Mouse (Mus musculus): ENCODE data around the gene Plekhg4. TPM values are rescaled to one million over a fixed set of nuclear protein-coding genes. Genes with fewer than 3 reads are reported as not detected.

Plekhg4 gene
- polyA plus RNA-seq, 1 experiment from 2014 or later = 0.32 TPM

DNA sequence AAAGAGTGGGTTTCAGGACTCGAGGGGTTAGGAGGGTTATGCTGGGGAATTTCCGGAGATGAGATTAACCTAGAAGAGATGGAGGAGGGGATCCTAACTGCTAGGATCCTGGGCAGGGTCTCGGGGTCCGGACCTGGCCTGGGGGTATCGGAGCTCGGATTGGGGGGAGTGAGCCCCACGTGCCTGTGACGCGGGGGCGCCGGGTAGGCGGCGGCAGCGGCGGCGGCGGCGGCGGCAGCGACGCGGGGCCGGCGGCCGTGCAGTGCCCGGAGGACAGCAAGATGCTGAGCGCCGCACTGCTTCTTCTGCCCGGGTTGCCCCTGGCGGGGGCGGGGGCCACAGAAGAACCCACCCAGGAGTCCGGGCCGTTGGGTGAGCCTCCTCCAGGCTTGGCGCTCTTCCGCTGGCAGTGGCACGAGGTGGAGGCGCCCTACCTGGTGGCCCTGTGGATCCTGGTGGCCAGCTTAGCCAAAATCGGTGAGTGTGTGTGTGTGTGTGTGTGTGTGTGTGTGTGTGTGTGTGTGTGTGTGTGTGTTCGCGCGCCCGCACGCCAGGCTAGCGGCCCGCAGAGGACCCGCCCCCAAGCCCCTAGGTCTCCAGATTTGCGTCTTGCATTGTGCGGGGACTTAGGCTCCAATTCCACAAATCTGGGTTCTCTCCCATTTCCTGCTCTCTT lies 23.8 kb upstream of the Plekhg4 start:
- 1% methylated on average over 45 of the region's 48 CpGs for WGBS
- H3K27ac ChIP-seq (ENCODE audit: low read length) = no peak overlapping the region
- H3K9me3 ChIP-seq (ENCODE audit: low read length) = no peaks in the 10 kb centered on the region
- peak overlapping the region; percentile 98 for H3K4me2 ChIP-seq (replicated peaks; ENCODE audit: low read depth, low read length)
- peaks cover 11% of the 10 kb centered on the region for H3K27me3 ChIP-seq (ENCODE audit: insufficient read depth, low read length)
- no peak for ATAC-seq (ENCODE audit: low FRiP score, low TSS enrichment)
- peak overlapping the region; percentile 76 for H3K4me3 ChIP-seq (ENCODE audit: low read length)
- H3K4me1 ChIP-seq (ENCODE audit: insufficient read depth, low read length) = peaks cover 35% of the 10 kb centered on the region
- H3K9ac ChIP-seq (replicated peaks; ENCODE audit: low read length) = peak overlapping the region; percentile 73
- H3K36me3 ChIP-seq (ENCODE audit: insufficient read depth, low read length) = no peaks in the 10 kb centered on the region

DNA sequence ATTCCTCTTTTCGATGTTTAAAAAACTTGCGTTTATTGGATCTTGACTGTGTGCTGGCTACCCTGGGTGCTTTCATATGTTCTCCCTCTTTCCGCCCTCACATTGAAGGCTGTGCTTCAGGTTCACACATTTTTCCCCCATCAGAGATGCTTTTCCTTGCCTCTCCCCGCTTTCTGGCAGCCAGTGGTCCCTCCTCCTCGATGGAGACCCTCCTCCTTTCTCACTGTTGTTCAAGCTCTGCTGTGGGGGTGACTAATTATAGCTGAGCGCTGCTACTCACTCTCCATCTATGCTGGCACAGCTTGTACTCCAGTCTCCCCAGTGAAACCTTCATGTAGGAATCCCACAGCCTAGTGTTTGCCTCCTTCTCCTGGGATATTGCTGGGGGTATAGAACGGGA lies 22.9 kb upstream of the Plekhg4 start:
- ATAC-seq (ENCODE audit: low FRiP score, low TSS enrichment) = no peak
- H3K4me3 ChIP-seq (ENCODE audit: low read length) = peak overlapping the region; percentile 76; the same call in 1 of the 2 replicates
- no peaks in the 10 kb centered on the region for H3K9me3 ChIP-seq (ENCODE audit: low read length)
- peaks cover 27% of the 10 kb centered on the region for H3K4me1 ChIP-seq (ENCODE audit: insufficient read depth, low read length)
- WGBS = 46% methylated on average over 7 of the region's 7 CpGs
- peak overlapping the region; percentile 98 for H3K4me2 ChIP-seq (replicated peaks; ENCODE audit: low read depth, low read length)
- no peaks in the 10 kb centered on the region for H3K36me3 ChIP-seq (ENCODE audit: insufficient read depth, low read length)
- no peak overlapping the region for H3K9ac ChIP-seq (replicated peaks; ENCODE audit: low read length)
- peaks cover 11% of the 10 kb centered on the region for H3K27me3 ChIP-seq (ENCODE audit: insufficient read depth, low read length)
- H3K27ac ChIP-seq (ENCODE audit: low read length) = no peak overlapping the region

DNA sequence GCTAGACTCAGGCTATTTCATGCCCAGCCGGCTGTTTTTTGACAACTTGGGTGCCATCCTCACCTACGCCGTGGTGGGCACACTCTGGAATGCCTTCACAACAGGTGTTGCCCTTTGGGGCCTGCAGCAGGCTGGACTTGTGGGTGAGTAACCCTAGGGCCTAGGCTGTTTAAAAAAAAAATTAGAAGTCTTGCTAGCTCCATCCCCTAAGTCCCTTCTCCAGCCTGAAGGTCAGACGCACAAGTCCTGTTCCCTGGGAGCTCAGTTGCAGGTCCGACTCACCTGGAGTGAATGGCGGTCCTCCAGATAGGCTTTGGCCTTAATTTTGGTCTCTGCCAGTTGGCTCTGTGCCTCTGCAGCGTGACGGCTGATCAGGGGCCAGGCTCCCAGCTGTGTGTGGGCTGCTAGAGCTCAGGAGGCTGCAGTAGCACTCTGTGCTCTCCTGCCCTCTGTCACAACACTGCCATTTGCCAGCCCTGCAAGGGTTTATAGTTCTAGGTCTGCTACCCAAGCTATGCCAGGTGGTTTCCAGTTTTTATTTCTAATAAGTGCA lies 19.4 kb upstream of the Plekhg4 start:
- no peak overlapping the region for H3K27ac ChIP-seq (ENCODE audit: low read length)
- no peak for ATAC-seq (ENCODE audit: low FRiP score, low TSS enrichment)

DNA sequence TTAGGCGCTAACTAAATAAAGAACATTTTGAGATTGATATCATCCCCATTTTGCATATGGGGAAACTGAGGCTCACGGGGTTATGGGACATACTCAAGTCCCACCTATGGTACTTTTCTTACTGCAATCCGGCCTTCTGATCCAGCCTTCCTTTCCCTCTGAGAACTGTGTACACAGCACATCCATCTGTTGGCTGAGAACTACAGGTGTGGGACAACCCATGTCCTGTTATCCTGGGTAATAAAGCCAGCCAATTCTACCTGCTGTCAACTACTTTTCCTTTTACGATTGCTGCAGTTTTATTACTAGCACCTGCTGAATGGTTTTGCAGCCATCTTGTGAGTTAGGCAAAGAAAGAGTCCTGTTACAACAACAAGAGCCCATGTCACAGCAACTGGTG lies 18.5 kb upstream of the Plekhg4 start:
- Histone ChIP-seq H3K4me2 (replicated peaks; ENCODE audit: low read depth, low read length) (no peak overlapping the region), H3K27me3 (ENCODE audit: insufficient read depth, low read length) (peaks cover 11% of the 10 kb centered on the region), H3K27ac (ENCODE audit: low read length) (no peak overlapping the region), H3K9me3 (ENCODE audit: low read length) (no peaks in the 10 kb centered on the region), H3K4me3 (ENCODE audit: low read length) (no peak overlapping the region), H3K9ac (replicated peaks; ENCODE audit: low read length) (no peak overlapping the region), H3K4me1 (ENCODE audit: insufficient read depth, low read length) (peaks cover 17% of the 10 kb centered on the region), H3K36me3 (ENCODE audit: insufficient read depth, low read length) (no peaks in the 10 kb centered on the region)
- ATAC-seq (ENCODE audit: low FRiP score, low TSS enrichment) = no peak
- WGBS = 83% methylated on average over 4 of the region's 4 CpGs

More for the DNA sequence above, 19.4 kb upstream of the Plekhg4 start:
- peaks cover 11% of the 10 kb centered on the region for H3K27me3 ChIP-seq (ENCODE audit: insufficient read depth, low read length)
- no peaks in the 10 kb centered on the region for H3K9me3 ChIP-seq (ENCODE audit: low read length)
- no peak overlapping the region for H3K4me2 ChIP-seq (replicated peaks; ENCODE audit: low read depth, low read length)
- no peak overlapping the region for H3K9ac ChIP-seq (replicated peaks; ENCODE audit: low read length)
- H3K4me3 ChIP-seq (ENCODE audit: low read length) = no peak overlapping the region
- peaks cover 12% of the 10 kb centered on the region; the same call in 1 of the 2 replicates for H3K4me1 ChIP-seq (ENCODE audit: insufficient read depth, low read length)
- 73% methylated on average over 8 of the region's 8 CpGs for WGBS
- no peaks in the 10 kb centered on the region for H3K36me3 ChIP-seq (ENCODE audit: insufficient read depth, low read length)

DNA sequence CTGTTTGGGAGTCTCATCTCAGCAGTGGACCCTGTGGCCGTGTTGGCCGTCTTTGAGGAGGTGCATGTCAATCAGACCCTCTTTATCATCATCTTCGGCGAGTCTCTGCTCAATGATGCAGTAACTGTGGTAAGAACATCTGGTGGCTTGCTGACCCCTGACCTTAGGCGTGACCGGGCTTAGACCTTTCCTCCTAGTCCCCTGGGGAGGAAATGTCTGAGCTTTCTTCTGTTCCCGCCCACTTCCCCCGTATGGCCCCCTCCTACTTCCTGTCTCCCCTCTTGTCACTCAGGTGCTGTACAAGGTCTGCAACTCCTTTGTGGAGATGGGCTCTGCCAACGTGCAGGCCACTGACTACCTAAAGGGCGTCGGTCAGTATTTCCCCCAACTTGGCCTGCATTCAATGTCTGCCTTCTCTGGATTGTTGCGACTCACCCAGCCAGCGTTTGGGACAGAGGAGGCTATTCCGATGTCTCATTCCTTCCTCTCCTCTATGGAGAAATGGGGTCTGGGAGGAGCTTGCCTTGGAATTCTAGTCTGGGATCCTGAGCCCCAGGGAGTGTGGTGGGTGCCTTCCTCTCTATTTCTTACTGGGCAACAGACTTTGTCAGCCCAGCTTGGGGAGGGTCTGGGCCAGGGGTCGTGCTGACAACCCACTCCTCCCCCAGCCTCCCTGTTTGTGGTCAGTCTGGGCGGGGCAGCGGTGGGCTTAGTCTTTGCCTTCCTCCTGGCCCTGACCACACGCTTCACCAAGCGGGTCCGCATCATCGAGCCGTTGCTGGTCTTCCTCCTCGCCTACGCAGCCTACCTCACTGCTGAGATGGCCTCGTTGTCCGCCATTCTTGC lies 17.7 kb upstream of the Plekhg4 start:
- Histone ChIP-seq H3K27ac (ENCODE audit: low read length) (no peak overlapping the region), H3K4me3 (ENCODE audit: low read length) (no peak overlapping the region), H3K27me3 (ENCODE audit: insufficient read depth, low read length) (peaks cover 8% of the 10 kb centered on the region), H3K9ac (replicated peaks; ENCODE audit: low read length) (no peak overlapping the region), H3K4me2 (replicated peaks; ENCODE audit: low read depth, low read length) (no peak overlapping the region), H3K9me3 (ENCODE audit: low read length) (no peaks in the 10 kb centered on the region), H3K4me1 (ENCODE audit: insufficient read depth, low read length) (peaks cover 14% of the 10 kb centered on the region), H3K36me3 (ENCODE audit: insufficient read depth, low read length) (no peaks in the 10 kb centered on the region)
- no peak for ATAC-seq (ENCODE audit: low FRiP score, low TSS enrichment)
- 57% methylated on average over 26 of the region's 26 CpGs for WGBS

DNA sequence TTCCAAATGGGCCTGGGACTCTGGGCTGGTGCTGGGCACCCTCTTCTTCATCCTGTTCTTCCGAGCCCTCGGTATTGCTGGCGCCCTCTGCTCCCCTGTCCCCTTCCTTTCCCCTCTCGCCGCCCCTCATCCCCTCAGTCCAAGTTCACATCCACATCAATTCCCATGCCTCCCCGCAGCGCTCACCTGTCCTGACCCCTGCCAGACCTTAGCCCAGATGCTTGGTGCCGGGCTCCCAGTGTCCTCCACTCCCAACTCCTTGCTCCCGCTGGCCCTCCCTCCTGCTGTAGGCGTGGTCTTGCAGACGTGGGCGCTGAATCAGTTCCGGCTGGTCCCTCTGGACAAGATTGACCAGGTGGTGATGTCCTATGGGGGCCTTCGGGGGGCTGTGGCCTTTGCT lies 16.4 kb upstream of the Plekhg4 start:
- Histone ChIP-seq H3K9ac (replicated peaks; ENCODE audit: low read length) (no peak overlapping the region), H3K36me3 (ENCODE audit: insufficient read depth, low read length) (no peaks in the 10 kb centered on the region), H3K4me1 (ENCODE audit: insufficient read depth, low read length) (peaks cover 14% of the 10 kb centered on the region), H3K27me3 (ENCODE audit: insufficient read depth, low read length) (no peaks in the 10 kb centered on the region), H3K4me3 (ENCODE audit: low read length) (no peak overlapping the region), H3K9me3 (ENCODE audit: low read length) (no peaks in the 10 kb centered on the region), H3K27ac (ENCODE audit: low read length) (no peak overlapping the region), H3K4me2 (replicated peaks; ENCODE audit: low read depth, low read length) (no peak overlapping the region)
- WGBS = 84% methylated on average over 14 of the region's 14 CpGs
- no peak for ATAC-seq (ENCODE audit: low FRiP score, low TSS enrichment)

DNA sequence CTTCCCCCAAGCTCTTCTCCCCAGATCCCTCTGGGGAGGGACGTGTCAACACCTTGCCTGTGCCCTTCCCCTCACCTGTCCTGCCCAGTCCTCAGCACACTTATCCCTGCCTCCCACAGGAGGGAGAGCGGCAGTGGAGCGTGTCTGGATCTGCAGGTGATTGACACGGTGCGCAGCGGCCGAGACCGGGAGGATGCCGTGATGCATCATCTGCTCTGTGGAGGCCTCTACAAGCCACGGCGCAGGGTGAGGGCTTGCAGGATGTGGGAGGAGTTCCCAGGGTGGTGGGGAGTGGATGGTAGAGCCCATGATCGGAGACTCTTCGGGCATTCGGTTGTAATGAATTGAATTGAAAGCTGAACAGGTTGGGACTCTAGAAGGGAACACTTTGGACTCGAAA lies 13.9 kb upstream of the Plekhg4 start:
- H3K27ac ChIP-seq (ENCODE audit: low read length) = no peak overlapping the region
- ATAC-seq (ENCODE audit: low FRiP score, low TSS enrichment) = peak; percentile 58
- no peak overlapping the region for H3K4me3 ChIP-seq (ENCODE audit: low read length)
- peaks cover 21% of the 10 kb centered on the region for H3K4me1 ChIP-seq (ENCODE audit: insufficient read depth, low read length)
- no peaks in the 10 kb centered on the region for H3K27me3 ChIP-seq (ENCODE audit: insufficient read depth, low read length)
- H3K36me3 ChIP-seq (ENCODE audit: insufficient read depth, low read length) = no peaks in the 10 kb centered on the region
- H3K4me2 ChIP-seq (replicated peaks; ENCODE audit: low read depth, low read length) = 0 out of 2 replicates have a peak overlapping the region, but pooled peaks have one; percentile 1
- H3K9ac ChIP-seq (replicated peaks; ENCODE audit: low read length) = no peak overlapping the region
- H3K9me3 ChIP-seq (ENCODE audit: low read length) = no peaks in the 10 kb centered on the region
- WGBS = 48% methylated on average over 15 of the region's 15 CpGs

DNA sequence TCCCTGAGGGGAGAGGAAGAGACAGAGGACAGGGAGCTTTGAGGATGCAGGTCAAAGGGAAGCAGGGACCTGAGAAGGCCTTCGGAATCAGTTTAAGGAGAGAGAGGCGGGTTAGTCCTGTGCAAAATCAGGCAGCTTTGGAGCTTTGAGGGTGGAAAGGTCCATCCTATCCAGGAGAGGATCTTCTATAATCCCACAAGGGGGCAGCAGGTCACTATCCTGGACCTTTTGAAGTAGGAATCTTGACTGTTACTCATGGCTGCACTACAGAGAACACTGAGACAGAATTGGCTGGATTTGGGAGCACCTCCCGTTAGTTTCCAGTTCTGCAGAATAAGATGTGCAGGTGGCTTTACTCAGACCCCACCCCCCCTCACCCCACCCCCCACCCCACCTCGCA lies 13.4 kb upstream of the Plekhg4 start:
- H3K4me2 ChIP-seq (replicated peaks; ENCODE audit: low read depth, low read length) = no peak overlapping the region
- H3K27me3 ChIP-seq (ENCODE audit: insufficient read depth, low read length) = no peaks in the 10 kb centered on the region
- 43% methylated on average over 4 of the region's 4 CpGs for WGBS
- H3K9ac ChIP-seq (replicated peaks; ENCODE audit: low read length) = no peak overlapping the region
- H3K27ac ChIP-seq (ENCODE audit: low read length) = no peak overlapping the region
- no peaks in the 10 kb centered on the region for H3K36me3 ChIP-seq (ENCODE audit: insufficient read depth, low read length)
- H3K9me3 ChIP-seq (ENCODE audit: low read length) = no peaks in the 10 kb centered on the region
- H3K4me1 ChIP-seq (ENCODE audit: insufficient read depth, low read length) = peaks cover 21% of the 10 kb centered on the region
- no peak overlapping the region for H3K4me3 ChIP-seq (ENCODE audit: low read length)
- no peak for ATAC-seq (ENCODE audit: low FRiP score, low TSS enrichment)

DNA sequence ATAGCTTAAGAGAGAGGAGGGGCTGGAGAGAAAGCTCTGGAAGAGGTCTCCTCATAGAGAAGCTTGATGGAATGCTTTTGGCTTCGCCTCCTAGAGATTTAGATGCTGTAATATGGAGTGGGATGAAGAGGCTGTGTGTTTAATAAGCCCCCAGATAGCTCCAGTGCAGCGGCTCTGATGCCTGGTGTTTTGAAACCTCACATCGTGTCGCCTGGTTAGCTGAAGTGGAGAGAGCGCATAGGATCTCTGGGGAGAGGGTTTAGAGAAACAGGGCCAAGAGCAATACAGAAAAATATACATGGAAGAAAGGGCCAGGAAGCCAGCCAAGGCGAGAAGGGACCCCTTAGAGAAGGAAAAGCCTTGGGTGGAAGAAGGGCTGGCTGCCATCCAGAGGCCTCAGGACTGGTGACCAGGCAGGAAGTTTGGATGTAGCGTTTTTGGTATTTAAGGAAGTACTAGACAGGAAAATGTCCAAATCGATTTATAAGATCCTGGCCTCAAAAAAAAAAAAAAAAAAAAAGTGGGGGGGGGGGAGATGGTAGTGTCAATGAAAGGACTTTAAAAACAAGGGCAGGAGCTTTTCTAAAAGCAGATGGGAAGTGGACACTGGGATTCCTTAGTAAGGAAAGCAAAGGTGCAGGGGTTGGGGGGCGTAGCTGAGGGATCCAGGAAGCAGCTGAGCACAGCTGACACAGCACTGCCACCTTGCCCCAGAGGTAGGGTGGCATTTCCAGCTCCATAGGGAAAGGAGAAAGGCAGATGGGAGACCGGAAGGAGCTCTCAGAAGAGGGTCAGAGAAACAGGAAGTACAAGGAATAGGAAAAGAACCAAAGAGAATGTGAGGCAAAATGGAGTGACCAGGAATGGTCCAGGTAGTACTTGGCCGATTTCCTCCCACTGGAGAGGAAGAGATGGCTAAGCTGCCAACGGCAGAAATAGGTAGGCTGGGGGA lies 11.0 kb upstream of the Plekhg4 start:
- peak overlapping the region; percentile 70; the same call in 1 of the 2 replicates for H3K27ac ChIP-seq (ENCODE audit: low read length)
- WGBS = 59% methylated on average over 12 of the region's 12 CpGs
- H3K9ac ChIP-seq (replicated peaks; ENCODE audit: low read length) = no peak overlapping the region
- H3K4me2 ChIP-seq (replicated peaks; ENCODE audit: low read depth, low read length) = no peak overlapping the region
- ATAC-seq (ENCODE audit: low FRiP score, low TSS enrichment) = peak; percentile 37; the same call in 1 of the 2 replicates
- H3K36me3 ChIP-seq (ENCODE audit: insufficient read depth, low read length) = no peaks in the 10 kb centered on the region
- H3K4me1 ChIP-seq (ENCODE audit: insufficient read depth, low read length) = peaks cover 14% of the 10 kb centered on the region
- no peak overlapping the region for H3K4me3 ChIP-seq (ENCODE audit: low read length)
- H3K9me3 ChIP-seq (ENCODE audit: low read length) = no peaks in the 10 kb centered on the region
- H3K27me3 ChIP-seq (ENCODE audit: insufficient read depth, low read length) = no peaks in the 10 kb centered on the region

Measured in kidney, embryonic 16.5 days (tissue).